Mouse (Mus musculus): Measurements from ENCODE around the gene Dhdh. TPM values are rescaled to one million over a fixed set of nuclear protein-coding genes. Genes with fewer than 3 reads are reported as not detected.
A peak's percentile ranks its signal among the peaks of the same experiment; 100 is the strongest.

Gene Dhdh
- polyA plus RNA-seq, 1 experiment from 2014 or later: 3.5 TPM

DNA sequence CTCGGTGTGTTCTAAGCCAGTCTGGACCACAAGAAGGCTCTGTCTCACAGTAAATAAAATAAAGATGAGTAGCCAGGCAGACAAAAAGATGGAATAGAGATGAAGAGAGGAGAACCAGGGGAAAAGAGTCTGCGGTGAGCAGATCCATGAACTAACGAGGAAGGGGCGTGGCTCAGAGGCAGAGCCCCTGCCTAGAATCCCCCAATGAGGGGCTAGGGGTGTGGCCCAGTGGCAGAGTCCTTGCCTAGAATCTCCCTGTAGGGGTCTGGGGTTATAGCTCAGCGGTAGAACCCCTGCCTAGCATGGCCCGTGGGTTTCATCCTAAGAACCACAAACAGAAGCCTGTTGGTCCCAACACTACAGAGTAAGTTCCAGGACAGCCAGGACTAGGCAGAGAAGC, 51.6 kb downstream of the Dhdh start:
- Histone ChIP-seq H3K4me3 (replicated peaks) (no peak overlapping the region), H3K27me3 (no peaks in the 10 kb centered on the region), H3K4me1 (peaks cover 43% of the 10 kb centered on the region), H3K9ac (no peak overlapping the region), H3K36me3 (peaks cover 30% of the 10 kb centered on the region), H3K27ac (no peak overlapping the region), H3K9me3 (replicated peaks) (no peaks in the 10 kb centered on the region), H3K4me2 (0 out of 2 replicates have a peak overlapping the region, but pooled peaks have one; percentile 7)
- ATAC-seq (replicated peaks; ENCODE audit: low FRiP score): no peak
- 41% methylated on average over 6 of the region's 6 CpGs for WGBS

DNA sequence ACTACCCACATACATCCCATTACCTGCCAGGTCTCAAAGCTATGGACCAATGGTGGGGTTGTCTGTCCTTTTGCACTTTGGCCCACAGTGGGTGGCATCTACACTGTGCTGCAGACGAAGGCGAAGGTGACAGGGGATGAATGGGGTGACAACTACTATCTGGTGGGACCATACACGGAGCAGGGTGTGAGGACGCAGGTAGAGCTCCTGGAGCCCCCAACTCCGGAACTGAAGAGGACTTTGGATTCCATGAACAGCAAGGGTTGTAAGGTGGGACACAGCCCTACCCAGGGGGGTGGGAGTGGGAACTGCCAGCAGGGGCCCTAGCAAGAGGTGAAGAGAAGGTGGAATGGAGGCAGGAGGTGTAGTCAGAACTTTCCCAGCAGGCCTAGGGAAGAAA, 52.2 kb downstream of the Dhdh start:
- Histone ChIP-seq H3K36me3 (peaks cover 32% of the 10 kb centered on the region), H3K27ac (no peak overlapping the region), H3K9me3 (replicated peaks) (no peaks in the 10 kb centered on the region), H3K4me2 (peak overlapping the region; percentile 91; the same call in 1 of the 2 replicates), H3K27me3 (no peaks in the 10 kb centered on the region), H3K9ac (no peak overlapping the region), H3K4me3 (replicated peaks) (no peak overlapping the region), H3K4me1 (peaks cover 43% of the 10 kb centered on the region)
- ATAC-seq (replicated peaks; ENCODE audit: low FRiP score): no peak
- WGBS: 94% methylated on average over 5 of the region's 5 CpGs

- Histone ChIP-seq H3K27ac (peak overlapping the region; percentile 70), H3K4me1 (peaks cover 43% of the 10 kb centered on the region), H3K9ac (peak overlapping the region; percentile 67), H3K4me3 (replicated peaks) (peak overlapping the region; percentile 81), H3K9me3 (replicated peaks) (no peaks in the 10 kb centered on the region), H3K4me2 (peak overlapping the region; percentile 91), H3K27me3 (no peaks in the 10 kb centered on the region), H3K36me3 (peaks cover 32% of the 10 kb centered on the region)
- under 1% methylated on average over 16 of the region's 16 CpGs for WGBS
- ATAC-seq (replicated peaks; ENCODE audit: low FRiP score): no peak
Observed at GRCm38 (mm10) chr7:45435038-45435437, 53.6 kb downstream of the Dhdh start.

DNA sequence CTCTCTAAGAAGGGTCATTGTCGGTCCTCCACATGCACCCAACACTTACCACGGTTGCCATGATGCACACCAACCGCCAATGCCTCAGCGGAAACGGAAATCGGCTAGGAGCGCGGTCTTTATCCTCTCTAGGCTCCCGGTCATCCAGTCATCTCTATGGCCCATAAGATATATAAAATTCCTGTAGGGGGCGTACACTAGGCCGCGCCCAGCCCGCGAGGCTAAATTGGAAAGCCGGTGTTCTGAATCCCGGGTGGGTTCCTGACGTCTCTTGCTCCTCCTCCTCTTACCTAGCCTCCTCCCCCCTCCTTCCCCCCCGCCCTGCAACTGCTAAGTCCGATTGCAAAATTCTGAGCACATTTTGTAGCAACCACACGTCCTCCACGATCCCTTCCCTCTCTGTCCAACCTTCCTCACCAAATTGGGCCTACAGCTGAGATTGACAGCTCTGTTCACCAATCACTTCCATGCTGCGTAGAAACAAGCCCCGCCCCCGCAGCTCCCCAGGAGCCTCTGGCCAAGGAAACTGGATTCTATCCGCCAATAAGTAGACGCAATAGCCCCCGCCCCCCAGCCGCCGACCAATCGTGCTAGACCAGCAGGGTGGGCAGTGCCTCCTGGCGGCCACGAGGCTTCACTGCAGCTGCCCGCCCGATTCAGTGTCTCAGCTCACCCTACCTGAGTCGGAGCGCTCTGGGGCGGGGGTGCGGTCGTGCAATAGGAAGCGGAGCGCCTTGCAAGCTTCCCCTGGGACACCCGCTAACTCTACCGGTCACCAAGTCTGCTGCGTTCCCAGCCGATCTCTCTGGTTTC, 54.2 kb downstream of the Dhdh start, which contains the start of gene Gys1:
Gene Gys1 (plus strand): TSS at position 642 of the 813 bp plus-strand sequence.
- Histone ChIP-seq H3K9me3 (replicated peaks) (no peaks in the 10 kb centered on the region), H3K27me3 (no peaks in the 10 kb centered on the region), H3K9ac (peak within 1 kb of the TSS; percentile 85), H3K27ac (peak within 1 kb of the TSS; percentile 92), H3K4me1 (peaks cover 43% of the 10 kb centered on the region), H3K4me3 (replicated peaks) (peak within 1 kb of the TSS; percentile 81), H3K36me3 (peaks cover 32% of the 10 kb centered on the region), H3K4me2 (peak within 1 kb of the TSS; percentile 91)
- under 1% methylated on average over 45 of the region's 45 CpGs for WGBS
- peak; percentile 96 for ATAC-seq (replicated peaks; ENCODE audit: low FRiP score)

DNA sequence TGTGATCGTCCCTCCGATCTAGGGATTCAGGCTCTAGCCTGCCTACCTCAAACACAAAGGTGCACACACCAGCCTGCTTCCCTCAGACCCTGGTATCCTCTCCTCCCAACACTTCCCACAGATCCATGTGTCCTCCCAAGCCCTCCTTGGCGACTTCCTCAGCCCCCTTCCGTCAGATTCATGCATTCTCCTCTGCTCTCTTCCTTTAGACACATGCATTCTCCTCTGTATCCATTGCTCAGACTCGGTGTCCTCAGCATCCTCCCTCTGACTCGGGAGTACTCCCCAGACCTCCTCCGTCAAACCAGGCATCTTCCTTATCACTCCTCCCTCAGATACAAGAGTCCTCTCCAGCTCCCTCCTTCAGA, 54.8 kb downstream of the Dhdh start:
- peak overlapping the region; percentile 85 for H3K9ac ChIP-seq
- peak overlapping the region; percentile 91 for H3K4me2 ChIP-seq
- WGBS: 2% methylated on average over 7 of the region's 7 CpGs
- H3K9me3 ChIP-seq (replicated peaks): no peaks in the 10 kb centered on the region
- H3K27ac ChIP-seq: peak overlapping the region; percentile 92
- peaks cover 36% of the 10 kb centered on the region for H3K36me3 ChIP-seq
- peaks cover 43% of the 10 kb centered on the region for H3K4me1 ChIP-seq
- peak overlapping the region; percentile 81 for H3K4me3 ChIP-seq (replicated peaks)
- ATAC-seq (replicated peaks; ENCODE audit: low FRiP score): no peak
- no peaks in the 10 kb centered on the region for H3K27me3 ChIP-seq

DNA sequence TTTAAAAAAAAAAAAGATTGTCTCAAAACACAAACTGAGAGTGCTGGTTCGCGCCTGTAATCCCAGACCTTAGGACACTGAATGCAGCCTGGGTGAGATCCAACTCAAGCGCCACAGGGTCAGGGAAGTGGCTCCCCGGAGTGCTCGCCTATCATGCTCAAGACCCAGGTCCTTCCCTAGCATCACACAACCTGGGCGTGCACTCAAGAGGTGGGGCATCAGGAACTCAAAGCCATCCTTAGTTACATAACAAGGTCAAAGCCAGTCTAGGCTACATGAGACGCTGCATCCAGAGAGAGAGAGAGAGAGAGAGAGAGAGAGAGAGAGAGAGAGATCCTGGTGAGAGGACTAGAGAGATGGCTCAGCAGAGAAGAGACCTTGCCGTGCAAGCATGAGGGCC, 62.0 kb downstream of the Dhdh start:
- no peak overlapping the region for H3K27ac ChIP-seq
- H3K4me3 ChIP-seq (replicated peaks): no peak overlapping the region
- H3K4me2 ChIP-seq: no peak overlapping the region
- no peaks in the 10 kb centered on the region for H3K27me3 ChIP-seq
- H3K9me3 ChIP-seq (replicated peaks): no peaks in the 10 kb centered on the region
- H3K4me1 ChIP-seq: no peaks in the 10 kb centered on the region
- no peak for ATAC-seq (replicated peaks; ENCODE audit: low FRiP score)
- H3K9ac ChIP-seq: no peak overlapping the region
- peaks cover 96% of the 10 kb centered on the region for H3K36me3 ChIP-seq
- 94% methylated on average over 8 of the region's 8 CpGs for WGBS

GRCm38 (mm10) chr7:45421194-45421593, 67.4 kb downstream of the Dhdh start:
- Histone ChIP-seq H3K36me3 (peaks cover 56% of the 10 kb centered on the region), H3K27ac (no peak overlapping the region), H3K4me2 (no peak overlapping the region), H3K27me3 (peaks cover 50% of the 10 kb centered on the region), H3K9me3 (replicated peaks) (no peaks in the 10 kb centered on the region), H3K4me1 (peaks cover 23% of the 10 kb centered on the region), H3K9ac (no peak overlapping the region), H3K4me3 (replicated peaks) (no peak overlapping the region)
- 85% methylated on average over 14 of the region's 14 CpGs for WGBS
- ATAC-seq (replicated peaks; ENCODE audit: low FRiP score): no peak

Small RNA genes lying within 50 kb of the gene (microRNA-seq; reads per million reads assigned to microRNA genes)
- not detected for gene Gm22133

Other genes starting within 250 kb of the Dhdh start
- gene Cd37, start 249.7 kb downstream of the Dhdh start, polyA plus RNA-seq (2015; fragmentation: Nextera tagmentation; extraction: Ambion mirVana): 1.2 and 2.4 TPM in 2 replicates
- gene Slc6a16, start 247.7 kb downstream of the Dhdh start, polyA plus RNA-seq (2015; fragmentation: Nextera tagmentation; extraction: Ambion mirVana): 0.10 and 0.23 TPM in 2 replicates
- not detected in 2 replicates for gene Slc6a21, start 211.3 kb downstream of the Dhdh start, polyA plus RNA-seq (2015; fragmentation: Nextera tagmentation; extraction: Ambion mirVana)
- 17.4 and 19.0 TPM in 2 replicates for gene Trpm4, start 155.0 kb downstream of the Dhdh start, polyA plus RNA-seq (2015; fragmentation: Nextera tagmentation; extraction: Ambion mirVana)
- 2.1 and 2.5 TPM in 2 replicates for gene Hrc, start 153.5 kb downstream of the Dhdh start, polyA plus RNA-seq (2015; fragmentation: Nextera tagmentation; extraction: Ambion mirVana)
- 6.7 and 7.5 TPM in 2 replicates for gene Ppfia3, start 121.8 kb downstream of the Dhdh start, polyA plus RNA-seq (2015; fragmentation: Nextera tagmentation; extraction: Ambion mirVana)
- gene Lin7b, start 118.2 kb downstream of the Dhdh start, polyA plus RNA-seq (2015; fragmentation: Nextera tagmentation; extraction: Ambion mirVana): 0.41 and 0.96 TPM in 2 replicates
- gene Snrnp70, start 93.1 kb downstream of the Dhdh start, polyA plus RNA-seq (2015; fragmentation: Nextera tagmentation; extraction: Ambion mirVana): 225 and 242 TPM in 2 replicates
- gene Kcna7, start 83.2 kb downstream of the Dhdh start, polyA plus RNA-seq (2015; fragmentation: Nextera tagmentation; extraction: Ambion mirVana): not detected in 2 replicates
- gene Ntf5, start 75.1 kb downstream of the Dhdh start, polyA plus RNA-seq (2015; fragmentation: Nextera tagmentation; extraction: Ambion mirVana): 1.1 and 1.4 TPM in 2 replicates
- not detected in 2 replicates for gene Lhb, start 68.0 kb downstream of the Dhdh start, polyA plus RNA-seq (2015; fragmentation: Nextera tagmentation; extraction: Ambion mirVana)
- gene Gys1, start 54.0 kb downstream of the Dhdh start, polyA plus RNA-seq (2015; fragmentation: Nextera tagmentation; extraction: Ambion mirVana): 37.6 and 40.8 TPM in 2 replicates
- 165 and 167 TPM in 2 replicates for gene Ruvbl2, start 50.7 kb downstream of the Dhdh start, polyA plus RNA-seq (2015; fragmentation: Nextera tagmentation; extraction: Ambion mirVana)
- gene Ftl1, start 28.9 kb downstream of the Dhdh start, polyA plus RNA-seq (2015; fragmentation: Nextera tagmentation; extraction: Ambion mirVana): 4,509 and 4,690 TPM in 2 replicates
- gene Bax, start 21.9 kb downstream of the Dhdh start, polyA plus RNA-seq (2015; fragmentation: Nextera tagmentation; extraction: Ambion mirVana): 184 and 195 TPM in 2 replicates
- 1.0 and 1.1 TPM in 2 replicates for gene Tulp2, start 6.9 kb downstream of the Dhdh start, polyA plus RNA-seq (2015; fragmentation: Nextera tagmentation; extraction: Ambion mirVana)
- gene Gm45808, start 2.0 kb downstream of the Dhdh start, polyA plus RNA-seq (2015; fragmentation: Nextera tagmentation; extraction: Ambion mirVana): not detected in 2 replicates
- 221 and 252 TPM in 2 replicates for gene Nucb1, start 21.6 kb upstream of the Dhdh start, polyA plus RNA-seq (2015; fragmentation: Nextera tagmentation; extraction: Ambion mirVana)
- 18.6 and 24.7 TPM in 2 replicates for gene Ppp1r15a, start 37.5 kb upstream of the Dhdh start, polyA plus RNA-seq (2015; fragmentation: Nextera tagmentation; extraction: Ambion mirVana)
- gene Plekha4, start 37.5 kb upstream of the Dhdh start, polyA plus RNA-seq (2015; fragmentation: Nextera tagmentation; extraction: Ambion mirVana): 4.5 and 5.1 TPM in 2 replicates
- 11.8 and 14.8 TPM in 2 replicates for gene Hsd17b14, start 66.1 kb upstream of the Dhdh start, polyA plus RNA-seq (2015; fragmentation: Nextera tagmentation; extraction: Ambion mirVana)
- gene Bcat2, start 81.3 kb upstream of the Dhdh start, polyA plus RNA-seq (2015; fragmentation: Nextera tagmentation; extraction: Ambion mirVana): 75.4 and 78.5 TPM in 2 replicates
- 0.32 TPM in 1 of 2 replicates, not detected in the other for gene Fgf21, start 126.7 kb upstream of the Dhdh start, polyA plus RNA-seq (2015; fragmentation: Nextera tagmentation; extraction: Ambion mirVana)
- gene Fut1, start 128.5 kb upstream of the Dhdh start, polyA plus RNA-seq (2015; fragmentation: Nextera tagmentation; extraction: Ambion mirVana): 0.06 and 0.21 TPM in 2 replicates
- gene Izumo1, start 133.0 kb upstream of the Dhdh start, polyA plus RNA-seq (2015; fragmentation: Nextera tagmentation; extraction: Ambion mirVana): 0.14 and 0.17 TPM in 2 replicates
- gene Rasip1, start 138.7 kb upstream of the Dhdh start, polyA plus RNA-seq (2015; fragmentation: Nextera tagmentation; extraction: Ambion mirVana): 16.1 and 18.0 TPM in 2 replicates
- gene Mamstr, start 151.2 kb upstream of the Dhdh start, polyA plus RNA-seq (2015; fragmentation: Nextera tagmentation; extraction: Ambion mirVana): 7.5 and 9.0 TPM in 2 replicates
- gene Fut2, start 177.6 kb upstream of the Dhdh start, polyA plus RNA-seq (2015; fragmentation: Nextera tagmentation; extraction: Ambion mirVana): 0.42 and 3.7 TPM in 2 replicates
- gene Ntn5, start 195.2 kb upstream of the Dhdh start, polyA plus RNA-seq (2015; fragmentation: Nextera tagmentation; extraction: Ambion mirVana): 0.21 and 0.24 TPM in 2 replicates
- gene Sec1, start 205.6 kb upstream of the Dhdh start, polyA plus RNA-seq (2015; fragmentation: Nextera tagmentation; extraction: Ambion mirVana): 0.19 and 0.29 TPM in 2 replicates
- 8.6 and 8.8 TPM in 2 replicates for gene Car11, start 211.0 kb upstream of the Dhdh start, polyA plus RNA-seq (2015; fragmentation: Nextera tagmentation; extraction: Ambion mirVana)
- gene Dbp, start 216.3 kb upstream of the Dhdh start, polyA plus RNA-seq (2015; fragmentation: Nextera tagmentation; extraction: Ambion mirVana): 3.7 and 4.7 TPM in 2 replicates
- gene Rpl18, start 226.7 kb upstream of the Dhdh start, polyA plus RNA-seq (2015; fragmentation: Nextera tagmentation; extraction: Ambion mirVana): 1,132 and 1,166 TPM in 2 replicates
- 28.1 and 33.7 TPM in 2 replicates for gene Sphk2, start 229.2 kb upstream of the Dhdh start, polyA plus RNA-seq (2015; fragmentation: Nextera tagmentation; extraction: Ambion mirVana)
- 1.4 and 2.5 TPM in 2 replicates for gene Fam83e, start 232.4 kb upstream of the Dhdh start, polyA plus RNA-seq (2015; fragmentation: Nextera tagmentation; extraction: Ambion mirVana)
- not detected in 2 replicates for gene Spaca4, start 237.0 kb upstream of the Dhdh start, polyA plus RNA-seq (2015; fragmentation: Nextera tagmentation; extraction: Ambion mirVana)